Mouse (Mus musculus) forebrain, embryonic 11.5 days (tissue): Measurements from ENCODE around the gene Map2k2. TPM values are rescaled to one million over a fixed set of nuclear protein-coding genes. Genes with fewer than 3 reads are reported as not detected.

Source experiments
- ATAC-seq: fragments of 200-750 bp; cut with Nextera tagmentation; replicated peaks from 2 replicates; pipeline ENCODE4 v1.8.0; 2017; ENCODE audit warnings: moderate TSS enrichment; ENCODE audit not compliant: low FRiP score
- DNase-seq: peaks from one replicate; pipeline ENCODE4 v3.0.0-alpha.2; 2017; ENCODE audit warnings: low spot score
- H3K27ac ChIP-seq: fragments of 300-500 bp; sonication (generic); 2 replicates; pipeline ENCODE4 v1.5.1; 2014; ENCODE audit warnings: low read depth, low read length
- H3K27me3 ChIP-seq: fragments of 300-500 bp; sonication (generic); 2 replicates; pipeline ENCODE4 v1.6.1; 2014; ENCODE audit warnings: mild to moderate bottlenecking, low read length, mixed read lengths; ENCODE audit not compliant: control insufficient read depth, insufficient read depth
- H3K36me3 ChIP-seq: fragments of 300-500 bp; sonication (generic); 2 replicates; pipeline ENCODE4 v1.6.1; 2014; ENCODE audit warnings: mild to moderate bottlenecking, low read length, moderate library complexity, mixed read lengths; ENCODE audit not compliant: control insufficient read depth, insufficient read depth
- H3K4me1 ChIP-seq: fragments of 300-500 bp; sonication (generic); replicated peaks from 2 replicates; pipeline ENCODE4 v1.6.1; 2014; ENCODE audit warnings: low read length, mixed read lengths; ENCODE audit not compliant: control insufficient read depth, insufficient read depth
- H3K4me2 ChIP-seq: fragments of 300-500 bp; sonication (generic); 2 replicates; pipeline ENCODE4 v1.6.1; 2014; ENCODE audit warnings: low read depth, mild to moderate bottlenecking, low read length, moderate library complexity, mixed read lengths; ENCODE audit not compliant: severe bottlenecking
- H3K4me3 ChIP-seq: fragments of 300-500 bp; sonication (generic); 2 replicates; pipeline ENCODE4 v1.5.1; 2014; ENCODE audit warnings: low read depth, low read length
- H3K9ac ChIP-seq: fragments of 300-500 bp; sonication (generic); 2 replicates; pipeline ENCODE4 v1.6.1; 2014; ENCODE audit warnings: low read length
- H3K9me3 ChIP-seq: fragments of 300-500 bp; sonication (generic); 2 replicates; pipeline ENCODE4 v1.6.1; 2016; ENCODE audit warnings: low read length, mixed read lengths; ENCODE audit not compliant: control insufficient read depth
- WGBS: fragments of 180-500 bp; shearing (Covaris S2); extraction: QIAGEN DNeasy Blood & Tissue Kit; methylation state at CpG from one replicate; pipeline ENCODE4 v1.1.7; 2014; 5-methylcytosine and 5-hydroxymethylcytosine counted together
- polyA plus RNA-seq: library from polyadenylated mRNA; unstranded; fragments of >200 nt; fragmentation: Nextera tagmentation; extraction: Ambion mirVana; gene quantifications from 2 replicates; pipeline ENCODE4 v1.2.1, GENCODE M21; 2014

Map2k2 gene
- polyA plus RNA-seq, 1 experiment from 2014 or later, result 212 TPM

DNA sequence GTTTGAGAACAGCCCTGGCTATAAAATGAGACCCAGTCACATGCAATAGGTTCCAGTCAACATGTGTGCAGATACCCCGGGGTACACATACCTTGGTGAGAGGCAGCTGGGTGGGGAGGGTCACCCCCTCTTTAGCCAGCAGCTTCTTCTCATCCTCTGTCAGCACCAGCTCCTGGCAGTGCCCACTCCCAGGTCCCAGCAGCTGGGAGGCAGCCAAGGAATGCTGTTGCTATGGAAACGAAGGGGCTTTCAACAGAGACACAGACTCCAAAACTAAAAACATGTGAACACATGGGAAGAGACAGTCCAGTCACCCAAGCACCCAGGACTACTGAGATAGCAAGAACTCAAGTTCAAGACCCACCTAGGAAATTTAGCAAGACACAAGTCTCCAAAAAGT is 16.5 kb upstream of the Map2k2 start:
- DNase-seq (no peak), ATAC-seq (no peak)
- Histone ChIP-seq H3K4me2 (no peak overlapping the region), H3K27ac (no peak overlapping the region), H3K36me3 (no peaks in the 10 kb centered on the region), H3K9me3 (no peaks in the 10 kb centered on the region; the same call in 1 of the 2 replicates), H3K4me3 (no peak overlapping the region), H3K9ac (no peak overlapping the region), H3K27me3 (no peaks in the 10 kb centered on the region), H3K4me1 (peaks cover 3% of the 10 kb centered on the region; the same call in 1 of the 2 replicates)
- WGBS, result 77% methylated on average over 2 of the region's 2 CpGs

DNA sequence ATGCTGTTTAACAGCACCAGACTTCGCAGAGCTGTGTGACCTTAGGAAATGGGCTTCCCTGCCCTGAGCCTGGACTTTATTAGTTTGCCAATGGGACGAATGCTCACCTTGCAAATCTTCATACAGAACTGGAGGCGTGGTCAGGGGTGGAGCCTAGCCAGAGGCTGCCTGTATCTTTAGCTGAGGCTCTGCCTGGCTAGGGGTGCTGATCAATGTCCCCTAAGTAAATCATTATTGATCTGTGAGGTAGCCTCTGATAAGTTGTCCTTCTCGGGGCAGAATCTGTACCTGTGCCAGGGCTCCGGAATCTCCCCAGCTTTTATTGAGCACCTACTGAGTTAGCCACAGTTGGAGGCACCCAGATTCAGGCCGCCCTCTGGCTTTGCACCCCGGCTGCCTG is 15.1 kb upstream of the Map2k2 start:
- 83% methylated on average over 7 of the region's 7 CpGs for WGBS
- Histone ChIP-seq H3K4me2 (no peak overlapping the region), H3K27me3 (no peaks in the 10 kb centered on the region), H3K4me1 (peaks cover 3% of the 10 kb centered on the region; the same call in 1 of the 2 replicates), H3K27ac (no peak overlapping the region), H3K9ac (no peak overlapping the region), H3K9me3 (no peaks in the 10 kb centered on the region; the same call in 1 of the 2 replicates), H3K36me3 (no peaks in the 10 kb centered on the region), H3K4me3 (no peak overlapping the region)
- DNase-seq (no peak), ATAC-seq (no peak)

DNA sequence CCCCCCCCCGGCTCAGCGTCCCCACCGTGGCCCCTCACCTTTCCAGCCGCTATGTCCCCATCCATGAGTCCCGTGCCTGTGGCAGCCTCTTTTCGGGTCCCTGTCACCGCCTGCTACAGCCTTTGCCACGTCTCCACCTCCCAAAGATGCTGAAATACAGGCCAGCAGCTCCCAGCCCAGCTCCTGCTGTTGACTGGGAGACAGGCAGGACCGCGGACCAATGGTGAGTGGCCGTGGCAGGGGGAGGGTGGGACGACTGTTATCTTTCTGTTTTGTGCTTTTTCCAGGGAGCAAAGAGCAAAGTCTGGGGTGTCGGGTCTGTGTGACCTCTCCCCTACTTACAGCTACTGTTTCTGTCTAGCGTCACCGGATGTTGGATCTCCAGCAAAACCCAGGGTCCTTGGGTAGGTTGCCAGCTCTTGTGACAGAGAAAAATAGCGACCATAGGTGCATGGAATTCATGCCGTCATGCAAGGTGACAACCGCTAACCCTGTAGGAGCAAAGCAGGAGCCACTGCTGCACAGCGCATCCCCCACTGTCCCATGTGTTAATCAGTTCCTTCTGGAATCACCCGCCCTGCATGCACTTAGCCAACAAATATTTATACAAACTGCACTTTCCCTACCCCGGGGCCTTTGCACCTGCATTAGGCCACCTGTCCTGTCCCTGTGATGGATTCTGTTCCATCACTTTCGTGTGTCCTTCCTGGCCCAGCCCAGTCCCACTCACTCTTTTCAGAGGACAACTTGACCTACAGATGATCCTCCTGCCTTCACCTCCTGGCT is 13.1 kb upstream of the Map2k2 start:
- DNase-seq, result no peak

DNA sequence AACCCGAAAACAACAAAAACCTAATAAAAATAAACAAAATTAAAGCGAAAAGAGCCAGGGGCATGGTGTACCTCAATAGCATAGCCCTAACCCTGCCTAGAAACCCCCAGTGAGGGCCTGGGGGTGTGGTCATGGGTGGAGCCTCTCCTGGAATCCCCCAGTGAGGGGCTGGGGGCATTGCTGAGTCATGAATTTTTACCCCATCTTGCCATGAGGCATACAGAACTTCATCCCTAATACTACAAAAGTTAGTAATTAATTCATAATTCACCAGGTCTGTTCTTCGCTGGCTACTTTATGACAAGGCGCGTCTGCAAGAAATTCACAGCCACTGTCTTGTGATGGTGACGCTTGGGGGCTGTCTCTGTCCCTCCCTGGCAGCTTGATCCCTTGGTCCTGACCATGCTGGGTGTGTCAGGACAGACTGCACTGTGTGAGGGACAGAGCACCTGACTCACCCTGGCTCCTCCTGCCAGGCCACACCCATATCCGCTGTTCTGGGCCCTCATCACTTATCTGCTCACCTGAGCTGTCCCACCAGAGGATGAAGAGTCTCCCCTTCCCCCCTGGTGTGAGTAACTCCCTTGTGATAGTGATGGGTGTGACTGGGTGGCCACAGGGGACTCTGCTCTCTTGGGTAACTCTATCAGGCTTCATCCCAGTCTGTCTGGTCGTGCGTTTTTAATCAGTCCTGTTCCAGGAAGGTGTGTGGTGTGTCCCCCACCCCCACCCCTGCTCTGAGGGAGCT is 10.6 kb upstream of the Map2k2 start:
- Histone ChIP-seq H3K4me2 (no peak overlapping the region), H3K4me1 (no peaks in the 10 kb centered on the region), H3K4me3 (no peak overlapping the region), H3K27ac (no peak overlapping the region), H3K27me3 (no peaks in the 10 kb centered on the region), H3K36me3 (no peaks in the 10 kb centered on the region), H3K9me3 (no peaks in the 10 kb centered on the region), H3K9ac (no peak overlapping the region)
- ATAC-seq (no peak), DNase-seq (no peak)
- 64% methylated on average over 9 of the region's 9 CpGs for WGBS

More for the DNA sequence above, 13.1 kb upstream of the Map2k2 start:
- H3K9ac ChIP-seq, result no peak overlapping the region
- H3K9me3 ChIP-seq, result no peaks in the 10 kb centered on the region
- peaks cover 3% of the 10 kb centered on the region; the same call in 1 of the 2 replicates for H3K4me1 ChIP-seq
- no peaks in the 10 kb centered on the region for H3K27me3 ChIP-seq
- H3K4me3 ChIP-seq, result no peak overlapping the region
- WGBS, result 62% methylated on average over 22 of the region's 22 CpGs
- no peak for ATAC-seq
- H3K4me2 ChIP-seq, result no peak overlapping the region
- no peak overlapping the region for H3K27ac ChIP-seq
- H3K36me3 ChIP-seq, result no peaks in the 10 kb centered on the region

DNA sequence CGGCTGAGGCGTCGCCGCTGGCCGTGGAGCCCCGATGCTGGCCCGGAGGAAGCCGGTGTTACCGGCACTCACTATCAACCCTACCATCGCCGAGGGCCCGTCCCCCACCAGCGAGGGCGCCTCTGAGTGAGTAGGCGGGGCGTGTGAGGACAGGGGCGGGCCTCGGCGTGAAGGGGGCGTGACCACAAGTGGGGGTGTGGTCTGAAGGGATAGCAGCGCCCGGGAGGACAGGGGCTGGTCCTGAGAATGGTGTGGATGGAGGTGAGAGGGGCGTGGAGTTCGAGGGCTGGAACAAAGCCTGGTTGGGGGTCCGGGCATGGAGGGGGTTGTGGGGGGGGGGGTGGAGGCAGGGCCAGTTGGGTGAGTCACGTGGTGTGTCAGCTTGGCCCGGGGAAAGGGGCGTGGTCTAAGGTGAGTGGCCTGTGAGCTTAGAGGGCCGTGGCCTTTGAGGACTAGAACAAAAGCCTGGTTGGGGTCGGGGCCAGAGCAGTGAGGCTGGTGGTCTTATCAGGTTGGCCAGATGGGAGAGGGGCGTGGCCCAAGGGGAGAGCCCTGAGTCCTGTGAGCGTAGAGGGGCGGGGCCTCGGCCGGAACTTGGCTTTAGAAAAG is 502 bp downstream of the Map2k2 start:
- WGBS, result under 1% methylated on average over 35 of the region's 35 CpGs

DNA sequence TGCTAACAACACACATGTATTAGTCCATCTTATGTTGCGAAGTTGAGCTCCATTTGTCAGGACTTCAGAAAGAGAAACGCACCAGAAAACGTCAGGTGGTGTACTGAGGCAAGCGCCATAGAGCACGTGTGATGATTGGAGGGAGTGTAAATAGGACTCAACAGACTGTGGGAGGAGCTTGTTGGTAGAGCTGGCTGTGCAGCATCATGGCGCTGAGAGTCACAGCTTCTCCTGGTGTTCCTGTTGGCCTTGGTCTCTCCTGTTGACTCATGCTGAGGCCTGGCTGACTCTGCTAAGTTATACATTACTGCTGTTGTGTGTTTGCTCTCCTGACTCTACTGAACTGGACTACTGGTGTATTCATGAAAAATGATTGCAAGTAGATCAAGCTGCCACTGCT is 7.2 kb downstream of the Map2k2 start:
- no peak overlapping the region for H3K27ac ChIP-seq
- no peaks in the 10 kb centered on the region for H3K9me3 ChIP-seq
- no peak for DNase-seq
- H3K9ac ChIP-seq, result no peak overlapping the region
- H3K4me1 ChIP-seq, result no peaks in the 10 kb centered on the region
- H3K4me2 ChIP-seq, result no peak overlapping the region
- ATAC-seq, result no peak
- no peaks in the 10 kb centered on the region for H3K27me3 ChIP-seq
- 95% methylated on average over 6 of the region's 6 CpGs for WGBS
- peaks cover 9% of the 10 kb centered on the region for H3K36me3 ChIP-seq
- no peak overlapping the region for H3K4me3 ChIP-seq

More for the DNA sequence above, 502 bp downstream of the Map2k2 start:
- DNase-seq (peak; percentile 96), ATAC-seq (peak; percentile 89)
- H3K27me3 ChIP-seq, result no peaks in the 10 kb centered on the region
- peak overlapping the region; percentile 88 for H3K4me3 ChIP-seq
- peak overlapping the region; percentile 99 for H3K27ac ChIP-seq
- peaks cover 5% of the 10 kb centered on the region; the same call in 1 of the 2 replicates for H3K36me3 ChIP-seq
- H3K4me2 ChIP-seq, result peak overlapping the region; percentile 68
- H3K4me1 ChIP-seq, result peaks cover 13% of the 10 kb centered on the region
- peak overlapping the region; percentile 95 for H3K9ac ChIP-seq
- H3K9me3 ChIP-seq, result no peaks in the 10 kb centered on the region

DNA sequence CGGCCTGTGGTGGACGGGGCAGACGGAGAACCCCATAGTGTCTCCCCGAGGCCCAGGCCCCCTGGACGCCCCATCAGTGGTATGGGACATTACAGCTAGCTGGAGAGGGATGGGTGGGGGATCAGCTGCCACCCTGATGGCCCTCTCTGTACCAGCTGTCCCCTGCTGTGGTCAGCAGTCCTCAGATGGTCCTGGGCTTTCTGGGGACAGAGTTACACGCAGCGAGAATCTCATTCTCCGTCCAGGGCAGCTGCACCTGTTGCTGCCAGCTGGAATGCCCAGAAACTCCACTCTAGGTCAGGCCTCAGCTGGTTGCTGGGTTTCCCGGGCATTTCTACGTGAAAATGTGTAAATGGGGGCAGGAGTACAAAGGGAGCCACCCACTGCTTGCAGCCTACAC is 13.9 kb downstream of the Map2k2 start:
- H3K27me3 ChIP-seq, result no peaks in the 10 kb centered on the region
- DNase-seq, result no peak
- H3K9ac ChIP-seq, result no peak overlapping the region
- no peak for ATAC-seq
- H3K27ac ChIP-seq, result no peak overlapping the region
- H3K4me1 ChIP-seq, result no peaks in the 10 kb centered on the region
- H3K9me3 ChIP-seq, result no peaks in the 10 kb centered on the region
- no peak overlapping the region for H3K4me2 ChIP-seq
- 93% methylated on average over 10 of the region's 10 CpGs for WGBS
- peaks cover 15% of the 10 kb centered on the region; the same call in 1 of the 2 replicates for H3K36me3 ChIP-seq
- H3K4me3 ChIP-seq, result no peak overlapping the region

DNA sequence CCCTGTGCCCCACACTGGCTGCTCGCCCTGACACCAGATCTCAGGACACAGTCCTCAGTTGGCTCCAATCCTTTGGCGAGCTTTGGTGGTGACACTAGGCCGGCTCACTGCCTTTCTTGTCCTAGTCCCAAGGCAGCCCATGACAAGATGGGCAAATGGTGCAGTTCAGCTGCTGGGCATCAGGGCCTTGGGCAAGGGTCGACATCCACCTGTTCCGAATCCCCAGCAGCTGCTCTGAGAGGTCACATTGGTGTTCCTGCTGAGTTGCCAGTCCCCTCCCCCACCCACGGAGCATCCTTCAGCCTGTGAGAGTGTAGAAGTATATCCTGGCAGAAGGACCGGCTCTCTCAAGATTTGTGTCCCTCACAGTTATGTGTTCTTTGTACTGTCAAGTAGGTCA is 14.9 kb downstream of the Map2k2 start:
- no peaks in the 10 kb centered on the region for H3K4me1 ChIP-seq
- no peaks in the 10 kb centered on the region for H3K9me3 ChIP-seq
- H3K9ac ChIP-seq, result no peak overlapping the region
- H3K4me2 ChIP-seq, result no peak overlapping the region
- DNase-seq (no peak), ATAC-seq (no peak)
- no peak overlapping the region for H3K27ac ChIP-seq
- no peaks in the 10 kb centered on the region for H3K27me3 ChIP-seq
- no peak overlapping the region for H3K4me3 ChIP-seq
- H3K36me3 ChIP-seq, result peaks cover 15% of the 10 kb centered on the region; the same call in 1 of the 2 replicates
- 86% methylated on average over 7 of the region's 7 CpGs for WGBS
